Mouse (Mus musculus) forebrain, embryonic 11.5 days (tissue): ENCODE measurements at regions not wholly inside any gene's neighbourhood (a gene's known extent, or its start where the extent isn't known, plus 50 kb on each side); places are given as distances from the start of the nearest gene placed in this dataset.

Experiments used
- ATAC-seq: fragments of 200-750 bp; cut with Nextera tagmentation; replicated peaks from 2 replicates; pipeline ENCODE4 v1.8.0; 2017; ENCODE audit warnings: moderate TSS enrichment; ENCODE audit not compliant: low FRiP score
- DNase-seq: peaks from one replicate; pipeline ENCODE4 v3.0.0-alpha.2; 2017; ENCODE audit warnings: low spot score
- H3K27ac ChIP-seq: fragments of 300-500 bp; sonication (generic); 2 replicates; pipeline ENCODE4 v1.5.1; 2014; ENCODE audit warnings: low read depth, low read length
- H3K27me3 ChIP-seq: fragments of 300-500 bp; sonication (generic); 2 replicates; pipeline ENCODE4 v1.6.1; 2014; ENCODE audit warnings: mild to moderate bottlenecking, low read length, mixed read lengths; ENCODE audit not compliant: control insufficient read depth, insufficient read depth
- H3K36me3 ChIP-seq: fragments of 300-500 bp; sonication (generic); 2 replicates; pipeline ENCODE4 v1.6.1; 2014; ENCODE audit warnings: mild to moderate bottlenecking, low read length, moderate library complexity, mixed read lengths; ENCODE audit not compliant: control insufficient read depth, insufficient read depth
- H3K4me1 ChIP-seq: fragments of 300-500 bp; sonication (generic); replicated peaks from 2 replicates; pipeline ENCODE4 v1.6.1; 2014; ENCODE audit warnings: low read length, mixed read lengths; ENCODE audit not compliant: control insufficient read depth, insufficient read depth
- H3K4me2 ChIP-seq: fragments of 300-500 bp; sonication (generic); 2 replicates; pipeline ENCODE4 v1.6.1; 2014; ENCODE audit warnings: low read depth, mild to moderate bottlenecking, low read length, moderate library complexity, mixed read lengths; ENCODE audit not compliant: severe bottlenecking
- H3K4me3 ChIP-seq: fragments of 300-500 bp; sonication (generic); 2 replicates; pipeline ENCODE4 v1.5.1; 2014; ENCODE audit warnings: low read depth, low read length
- H3K9ac ChIP-seq: fragments of 300-500 bp; sonication (generic); 2 replicates; pipeline ENCODE4 v1.6.1; 2014; ENCODE audit warnings: low read length
- H3K9me3 ChIP-seq: fragments of 300-500 bp; sonication (generic); 2 replicates; pipeline ENCODE4 v1.6.1; 2016; ENCODE audit warnings: low read length, mixed read lengths; ENCODE audit not compliant: control insufficient read depth
- WGBS: fragments of 180-500 bp; shearing (Covaris S2); extraction: QIAGEN DNeasy Blood & Tissue Kit; methylation state at CpG from one replicate; pipeline ENCODE4 v1.1.7; 2014; 5-methylcytosine and 5-hydroxymethylcytosine counted together

GRCm38 (mm10) chr16:87132082-87132481 lies 221.9 kb upstream of the N6amt1 start:
- no peaks in the 10 kb centered on the region for H3K36me3 ChIP-seq
- DNase-seq = no peak
- H3K27me3 ChIP-seq = no peaks in the 10 kb centered on the region
- ATAC-seq = no peak
- 85% methylated on average over 4 of the region's 4 CpGs for WGBS
- no peaks in the 10 kb centered on the region for H3K4me1 ChIP-seq
- H3K27ac ChIP-seq = no peak overlapping the region
- H3K9me3 ChIP-seq = no peaks in the 10 kb centered on the region
- no peak overlapping the region for H3K9ac ChIP-seq
- H3K4me3 ChIP-seq = no peak overlapping the region
- no peak overlapping the region for H3K4me2 ChIP-seq

GRCm38 (mm10) chr16:87130733-87131640 lies 223.0 kb upstream of the N6amt1 start:
- Histone ChIP-seq H3K27ac (no peak overlapping the region), H3K36me3 (no peaks in the 10 kb centered on the region), H3K4me1 (no peaks in the 10 kb centered on the region), H3K9ac (no peak overlapping the region), H3K9me3 (no peaks in the 10 kb centered on the region), H3K4me2 (no peak overlapping the region), H3K27me3 (no peaks in the 10 kb centered on the region), H3K4me3 (no peak overlapping the region)
- no peak for ATAC-seq
- no peak for DNase-seq
- WGBS = 77% methylated on average over 12 of the region's 12 CpGs

- H3K9me3 ChIP-seq = no peaks in the 10 kb centered on the region
- ATAC-seq (no peak), DNase-seq (no peak)
- no peak overlapping the region for H3K4me2 ChIP-seq
- no peaks in the 10 kb centered on the region for H3K27me3 ChIP-seq
- no peak overlapping the region for H3K4me3 ChIP-seq
- no peak overlapping the region for H3K9ac ChIP-seq
- H3K27ac ChIP-seq = no peak overlapping the region
- WGBS = 95% methylated on average over 3 of the region's 3 CpGs
- no peaks in the 10 kb centered on the region for H3K4me1 ChIP-seq
- H3K36me3 ChIP-seq = no peaks in the 10 kb centered on the region
Observed at GRCm38 (mm10) chr16:87129021-87129420, 225.0 kb upstream of the N6amt1 start.

- Histone ChIP-seq H3K9ac (no peak overlapping the region), H3K9me3 (no peaks in the 10 kb centered on the region), H3K27ac (no peak overlapping the region), H3K36me3 (no peaks in the 10 kb centered on the region), H3K27me3 (no peaks in the 10 kb centered on the region), H3K4me2 (no peak overlapping the region), H3K4me1 (no peaks in the 10 kb centered on the region), H3K4me3 (no peak overlapping the region)
- ATAC-seq (0 out of 2 replicates have a peak, but pooled peaks have one; percentile 39), DNase-seq (no peak)
- WGBS = 71% methylated on average over 13 of the region's 13 CpGs
Observed at GRCm38 (mm10) chr16:87128230-87128629, 225.8 kb upstream of the N6amt1 start.

- no peaks in the 10 kb centered on the region for H3K27me3 ChIP-seq
- H3K9ac ChIP-seq = no peak overlapping the region
- 89% methylated on average over 7 of the region's 7 CpGs for WGBS
- no peaks in the 10 kb centered on the region for H3K4me1 ChIP-seq
- no peaks in the 10 kb centered on the region for H3K36me3 ChIP-seq
- H3K4me3 ChIP-seq = no peak overlapping the region
- no peak for ATAC-seq
- no peaks in the 10 kb centered on the region for H3K9me3 ChIP-seq
- no peak overlapping the region for H3K27ac ChIP-seq
- no peak overlapping the region for H3K4me2 ChIP-seq
- DNase-seq = no peak
Observed at GRCm38 (mm10) chr16:87124519-87124918, 229.5 kb upstream of the N6amt1 start.

- no peaks in the 10 kb centered on the region for H3K9me3 ChIP-seq
Observed at GRCm38 (mm10) chr16:87103599-87103998, 250.4 kb upstream of the N6amt1 start.

GRCm38 (mm10) chr16:87102057-87102456 lies 251.9 kb upstream of the N6amt1 start:
- Histone ChIP-seq H3K9ac (no peak overlapping the region), H3K27ac (no peak overlapping the region), H3K4me2 (no peak overlapping the region), H3K4me1 (no peaks in the 10 kb centered on the region), H3K4me3 (no peak overlapping the region), H3K36me3 (no peaks in the 10 kb centered on the region), H3K27me3 (no peaks in the 10 kb centered on the region), H3K9me3 (no peaks in the 10 kb centered on the region)
- no peak for ATAC-seq
- no peak for DNase-seq

More at GRCm38 (mm10) chr16:87103599-87103998, 250.4 kb upstream of the N6amt1 start:
- Histone ChIP-seq H3K27me3 (no peaks in the 10 kb centered on the region), H3K4me1 (no peaks in the 10 kb centered on the region), H3K36me3 (no peaks in the 10 kb centered on the region), H3K4me2 (no peak overlapping the region), H3K4me3 (no peak overlapping the region), H3K27ac (no peak overlapping the region), H3K9ac (no peak overlapping the region)
- 70% methylated on average over 2 of the region's 2 CpGs for WGBS
- ATAC-seq = no peak
- DNase-seq = no peak

GRCm38 (mm10) chr16:87092011-87092410 lies 262.0 kb upstream of the N6amt1 start:
- Histone ChIP-seq H3K4me3 (no peak overlapping the region), H3K36me3 (no peaks in the 10 kb centered on the region), H3K4me2 (no peak overlapping the region), H3K4me1 (no peaks in the 10 kb centered on the region), H3K9ac (no peak overlapping the region), H3K9me3 (no peaks in the 10 kb centered on the region), H3K27me3 (no peaks in the 10 kb centered on the region), H3K27ac (no peak overlapping the region)
- DNase-seq = no peak
- no peak for ATAC-seq
- 88% methylated on average over 2 of the region's 2 CpGs for WGBS

GRCm38 (mm10) chr16:87089322-87089721 lies 264.7 kb upstream of the N6amt1 start:
- no peaks in the 10 kb centered on the region for H3K27me3 ChIP-seq
- no peak overlapping the region for H3K4me3 ChIP-seq
- no peak overlapping the region for H3K4me2 ChIP-seq
- H3K9ac ChIP-seq = no peak overlapping the region
- no peaks in the 10 kb centered on the region for H3K4me1 ChIP-seq
- ATAC-seq (no peak), DNase-seq (no peak)
- H3K36me3 ChIP-seq = no peaks in the 10 kb centered on the region
- WGBS = 83% methylated on average over 3 of the region's 3 CpGs
- H3K27ac ChIP-seq = no peak overlapping the region
- no peaks in the 10 kb centered on the region for H3K9me3 ChIP-seq
